Mouse (Mus musculus): ENCODE measurements around the gene Dock3.

GRCm38 (mm10) chr9:106970742-106971141, 261.0 kb downstream of the Dock3 start:
- TF ChIP-seq CTCF (IDR thresholded peaks at IDR 0.05; ENCODE audit: borderline replicate concordance, extremely low read depth, insufficient read depth, insufficient read length): peak; percentile 53; the same call in 1 of the 2 replicates
- TF ChIP-seq POLR2A (IDR thresholded peaks at IDR 0.05; ENCODE audit: borderline replicate concordance, extremely low read depth, insufficient read depth, insufficient read length, poor library complexity, severe bottlenecking): no peak

Data from brain, embryonic 14.5 days (tissue).